Mouse (Mus musculus): ENCODE results near the gene Gm45785. TPM values are rescaled to one million over a fixed set of nuclear protein-coding genes. Genes with fewer than 3 reads are reported as not detected.

The Gm45785 gene
- polyA plus RNA-seq, 1 experiment = not detected

DNA sequence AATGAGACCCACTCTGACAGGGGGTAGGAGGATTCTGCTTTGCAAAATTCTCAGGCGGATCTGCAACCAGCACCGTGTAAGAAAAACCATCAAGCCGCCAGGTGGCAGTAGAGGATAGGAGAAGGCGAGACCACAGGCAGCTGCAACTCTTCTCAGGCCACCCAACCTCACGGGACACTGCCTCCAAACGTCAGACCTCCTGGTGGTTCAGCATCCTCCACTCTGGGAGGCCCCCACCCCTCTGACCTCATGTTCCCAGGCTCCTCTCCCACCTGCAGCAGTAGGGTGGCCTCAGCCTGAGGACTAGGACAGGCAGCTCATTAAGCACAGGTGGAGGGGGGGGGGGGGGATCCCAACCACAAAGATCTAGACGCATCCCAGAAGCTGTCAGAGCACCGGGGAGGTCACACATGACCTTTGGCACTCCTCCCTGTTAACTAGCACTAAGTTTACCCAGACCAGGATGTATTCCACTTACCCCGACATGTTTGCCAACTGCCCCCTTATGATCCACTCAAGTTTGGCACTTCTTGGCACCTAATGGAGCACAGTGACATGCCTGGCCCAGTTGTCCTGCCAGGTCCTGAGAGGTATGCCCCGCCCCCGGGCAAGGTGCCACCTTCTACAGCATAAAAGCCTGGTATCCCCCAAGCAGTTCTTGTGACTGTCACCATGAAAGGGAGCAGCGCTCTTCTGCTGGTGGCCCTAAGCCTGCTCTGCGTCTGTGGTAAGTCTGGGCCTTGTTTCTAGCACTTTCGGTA, 11.0 kb downstream of the Gm45785 start, which contains the start of gene Scgb1c1:
TSS of gene Scgb1c1 (plus strand) at position 643 of the 761 bp plus-strand sequence.
- TF ChIP-seq CEBPB (IDR thresholded peaks at IDR 0.05; ENCODE audit: low read depth) (no peak), CTCF (IDR thresholded peaks at IDR 0.05; ENCODE audit: control insufficient read depth, insufficient read depth, insufficient read length) (peak; percentile 87), MYOD1 (IDR thresholded peaks at IDR 0.05; ENCODE audit: control insufficient read depth, insufficient read length, low read depth) (peak; percentile 13)
- H3K79me3 ChIP-seq (ENCODE audit: low read depth) = no peaks in the 10 kb centered on the region
- no peak within 1 kb of the TSS for H3ac ChIP-seq (ENCODE audit: control insufficient read depth, insufficient read length, low read depth)
- H3K36me3 ChIP-seq (ENCODE audit: control insufficient read depth, insufficient read depth) = no peaks in the 10 kb centered on the region
- H3K4me3 ChIP-seq (ENCODE audit: insufficient read depth, poor library complexity, severe bottlenecking) = no peak within 1 kb of the TSS
- no peaks in the 10 kb centered on the region for H3K79me2 ChIP-seq (ENCODE audit: control insufficient read depth, insufficient read depth)
- peaks cover 12% of the 10 kb centered on the region for H3K27me3 ChIP-seq (ENCODE audit: control insufficient read depth, insufficient read depth, insufficient read length)

GRCm38 (mm10) chr7:140843806-140844205, 12.3 kb downstream of the Gm45785 start:
- H3K4me3 ChIP-seq (ENCODE audit: insufficient read depth, poor library complexity, severe bottlenecking) = no peak overlapping the region
- H3K36me3 ChIP-seq (ENCODE audit: control insufficient read depth, insufficient read depth) = no peaks in the 10 kb centered on the region
- no peaks in the 10 kb centered on the region for H3K79me3 ChIP-seq (ENCODE audit: low read depth)
- H3K79me2 ChIP-seq (ENCODE audit: control insufficient read depth, insufficient read depth) = no peaks in the 10 kb centered on the region
- peaks cover 12% of the 10 kb centered on the region for H3K27me3 ChIP-seq (ENCODE audit: control insufficient read depth, insufficient read depth, insufficient read length)
- no peak for TF ChIP-seq MAX (IDR thresholded peaks at IDR 0.05)
- no peak for TF ChIP-seq USF1 (IDR thresholded peaks at IDR 0.05; ENCODE audit: low read depth)
- TF ChIP-seq CTCF (IDR thresholded peaks at IDR 0.05; ENCODE audit: control insufficient read depth, insufficient read depth, insufficient read length) = no peak
- no peak for TF ChIP-seq MYOD1 (IDR thresholded peaks at IDR 0.05; ENCODE audit: control insufficient read depth, insufficient read length, low read depth)
- TF ChIP-seq CEBPB (IDR thresholded peaks at IDR 0.05; ENCODE audit: low read depth) = no peak
- TF ChIP-seq MYOG (IDR thresholded peaks at IDR 0.05; ENCODE audit: control insufficient read depth, extremely low read depth, insufficient read length) = no peak
- TF ChIP-seq FOSL1 (IDR thresholded peaks at IDR 0.05; ENCODE audit: insufficient read depth, low read length, poor library complexity, severe bottlenecking) = no peak
- H3ac ChIP-seq (ENCODE audit: control insufficient read depth, insufficient read length, low read depth) = no peak overlapping the region

DNA sequence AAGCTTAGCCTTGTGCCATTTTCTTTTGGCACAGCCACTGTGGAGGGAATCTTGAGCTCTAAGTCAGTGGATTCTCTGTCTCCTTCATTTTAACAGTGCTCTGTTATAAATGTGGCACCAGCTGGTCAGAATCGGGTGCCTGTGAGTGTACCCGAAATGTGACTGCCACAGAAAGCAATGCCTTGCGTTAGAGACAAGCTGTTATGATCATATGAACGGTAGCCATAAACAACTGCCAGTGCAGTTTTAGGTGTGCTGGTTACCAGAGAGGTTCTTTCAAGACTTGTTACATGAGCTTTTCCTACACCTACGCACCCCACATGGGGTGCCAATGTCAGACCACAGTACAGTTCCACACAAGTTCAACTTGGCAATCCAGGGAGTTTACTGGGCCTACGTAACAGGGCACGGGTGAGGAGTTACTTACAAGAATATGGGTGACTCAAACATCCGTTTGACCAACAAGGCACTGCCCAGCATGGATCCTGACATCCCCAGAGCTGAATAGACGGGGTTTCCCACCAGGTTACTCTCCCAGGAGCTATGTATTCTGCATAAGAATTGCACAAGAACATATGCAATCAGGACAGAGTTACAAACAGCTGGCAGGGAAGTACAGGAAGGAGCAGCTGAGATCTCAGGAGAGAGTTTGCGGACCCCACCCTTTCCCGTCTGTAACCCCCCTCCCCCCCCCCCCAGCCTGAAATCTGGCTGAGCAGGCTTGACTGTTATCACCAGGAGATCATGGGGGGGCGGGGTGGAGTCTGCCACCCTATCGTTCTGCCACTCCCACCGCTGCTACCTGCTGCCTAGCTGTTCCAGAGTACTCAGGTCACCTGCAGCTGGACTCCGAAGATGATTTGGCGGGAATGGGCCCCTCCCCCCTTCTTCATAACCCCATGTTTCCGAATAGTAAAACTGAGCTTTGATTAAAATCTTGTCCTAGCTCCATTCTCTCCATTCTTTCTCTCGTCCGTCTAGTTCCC, 15.1 kb downstream of the Gm45785 start:
- Histone ChIP-seq H3ac (ENCODE audit: control insufficient read depth, insufficient read length, low read depth) (no peak overlapping the region), H3K79me3 (ENCODE audit: low read depth) (no peaks in the 10 kb centered on the region), H3K36me3 (ENCODE audit: control insufficient read depth, insufficient read depth) (no peaks in the 10 kb centered on the region), H3K4me3 (ENCODE audit: insufficient read depth, poor library complexity, severe bottlenecking) (no peak overlapping the region), H3K27me3 (ENCODE audit: control insufficient read depth, insufficient read depth, insufficient read length) (peaks cover 7% of the 10 kb centered on the region), H3K79me2 (ENCODE audit: control insufficient read depth, insufficient read depth) (no peaks in the 10 kb centered on the region)
- no peak for TF ChIP-seq MAX (IDR thresholded peaks at IDR 0.05)
- no peak for TF ChIP-seq MYOG (IDR thresholded peaks at IDR 0.05; ENCODE audit: control insufficient read depth, extremely low read depth, insufficient read length)
- no peak for TF ChIP-seq CTCF (IDR thresholded peaks at IDR 0.05; ENCODE audit: control insufficient read depth, insufficient read depth, insufficient read length)
- no peak for TF ChIP-seq FOSL1 (IDR thresholded peaks at IDR 0.05; ENCODE audit: insufficient read depth, low read length, poor library complexity, severe bottlenecking)
- TF ChIP-seq MYOD1 (IDR thresholded peaks at IDR 0.05; ENCODE audit: control insufficient read depth, insufficient read length, low read depth) = no peak
- TF ChIP-seq CEBPB (IDR thresholded peaks at IDR 0.05; ENCODE audit: low read depth) = peak; percentile 1
- TF ChIP-seq USF1 (IDR thresholded peaks at IDR 0.05; ENCODE audit: low read depth) = no peak

GRCm38 (mm10) chr7:140839556-140839955, 16.6 kb downstream of the Gm45785 start:
- Histone ChIP-seq H3K79me2 (ENCODE audit: control insufficient read depth, insufficient read depth) (no peaks in the 10 kb centered on the region), H3K27me3 (ENCODE audit: control insufficient read depth, insufficient read depth, insufficient read length) (peaks cover 6% of the 10 kb centered on the region), H3K36me3 (ENCODE audit: control insufficient read depth, insufficient read depth) (no peaks in the 10 kb centered on the region), H3ac (ENCODE audit: control insufficient read depth, insufficient read length, low read depth) (no peak overlapping the region), H3K4me3 (ENCODE audit: insufficient read depth, poor library complexity, severe bottlenecking) (no peak overlapping the region), H3K79me3 (ENCODE audit: low read depth) (no peaks in the 10 kb centered on the region)
- no peak for TF ChIP-seq CEBPB (IDR thresholded peaks at IDR 0.05; ENCODE audit: low read depth)
- TF ChIP-seq FOSL1 (IDR thresholded peaks at IDR 0.05; ENCODE audit: insufficient read depth, low read length, poor library complexity, severe bottlenecking) = no peak
- TF ChIP-seq MAX (IDR thresholded peaks at IDR 0.05) = no peak
- no peak for TF ChIP-seq USF1 (IDR thresholded peaks at IDR 0.05; ENCODE audit: low read depth)
- no peak for TF ChIP-seq CTCF (IDR thresholded peaks at IDR 0.05; ENCODE audit: control insufficient read depth, insufficient read depth, insufficient read length)
- no peak for TF ChIP-seq MYOG (IDR thresholded peaks at IDR 0.05; ENCODE audit: control insufficient read depth, extremely low read depth, insufficient read length)

DNA sequence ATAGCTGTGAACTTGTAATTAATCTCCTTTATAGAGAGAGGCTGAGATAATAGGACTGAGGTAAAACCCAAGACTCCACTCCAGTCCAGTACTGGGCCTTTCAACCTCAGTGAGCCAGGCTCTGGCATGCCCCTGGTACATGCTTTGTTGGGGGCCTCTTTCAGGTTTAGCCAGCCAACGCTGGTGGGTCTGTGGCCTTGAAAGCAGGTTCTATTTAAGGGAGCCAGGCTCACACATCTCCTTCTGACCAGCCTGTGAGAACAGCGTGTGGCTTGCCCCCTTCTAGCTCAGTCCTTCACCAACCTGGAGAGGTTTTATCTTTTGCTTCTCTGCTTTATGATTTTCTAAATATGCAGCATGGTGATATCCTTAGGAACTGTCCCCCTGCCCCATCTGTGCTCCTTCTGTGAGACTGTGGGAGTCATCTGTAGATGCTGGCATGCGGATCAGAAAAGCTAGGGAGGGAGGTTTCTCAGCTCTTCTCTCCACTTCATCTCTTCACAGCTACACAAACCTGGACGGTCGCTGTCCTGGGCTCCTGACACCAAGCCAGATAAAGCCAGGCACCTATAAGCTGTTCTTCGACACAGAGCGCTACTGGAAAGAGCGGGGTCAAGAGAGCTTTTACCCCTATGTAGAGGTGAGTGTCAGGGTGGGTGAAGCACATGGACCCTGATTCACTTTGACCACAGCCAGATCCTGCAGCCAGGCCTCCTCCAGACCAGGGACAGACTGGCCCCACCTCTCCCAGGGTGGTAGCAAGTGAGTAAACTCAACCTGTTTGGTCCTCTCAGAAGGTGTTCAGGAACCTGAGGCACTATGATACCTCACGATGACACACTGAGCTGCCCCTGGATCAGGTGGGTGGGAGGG, 19.7 kb downstream of the Gm45785 start:
- Histone ChIP-seq H3K79me2 (ENCODE audit: control insufficient read depth, insufficient read depth) (no peaks in the 10 kb centered on the region), H3K27me3 (ENCODE audit: control insufficient read depth, insufficient read depth, insufficient read length) (no peaks in the 10 kb centered on the region), H3K79me3 (ENCODE audit: low read depth) (no peaks in the 10 kb centered on the region), H3ac (ENCODE audit: control insufficient read depth, insufficient read length, low read depth) (no peak overlapping the region), H3K36me3 (ENCODE audit: control insufficient read depth, insufficient read depth) (no peaks in the 10 kb centered on the region), H3K4me3 (ENCODE audit: insufficient read depth, poor library complexity, severe bottlenecking) (no peak overlapping the region)
- no peak for TF ChIP-seq CEBPB (IDR thresholded peaks at IDR 0.05; ENCODE audit: low read depth)
- TF ChIP-seq MAX (IDR thresholded peaks at IDR 0.05) = no peak
- TF ChIP-seq MYOG (IDR thresholded peaks at IDR 0.05; ENCODE audit: control insufficient read depth, extremely low read depth, insufficient read length) = no peak
- TF ChIP-seq FOSL1 (IDR thresholded peaks at IDR 0.05; ENCODE audit: insufficient read depth, low read length, poor library complexity, severe bottlenecking) = no peak
- no peak for TF ChIP-seq MYOD1 (IDR thresholded peaks at IDR 0.05; ENCODE audit: control insufficient read depth, insufficient read length, low read depth)
- TF ChIP-seq CTCF (IDR thresholded peaks at IDR 0.05; ENCODE audit: control insufficient read depth, insufficient read depth, insufficient read length) = no peak
- TF ChIP-seq USF1 (IDR thresholded peaks at IDR 0.05; ENCODE audit: low read depth) = no peak
